Mouse (Mus musculus) midbrain, embryonic 10.5 days (tissue): Measurements from ENCODE around the gene Rhog. TPM values are rescaled to one million over a fixed set of nuclear protein-coding genes. Genes with fewer than 3 reads are reported as not detected.

ENCODE experiments used
- DNase-seq: peaks from one replicate; pipeline ENCODE4 v3.0.0-alpha.2; 2017; ENCODE audit warnings: low spot score
- H3K27ac ChIP-seq: fragments of 300-500 bp; sonication (generic); replicated peaks from 2 replicates; pipeline ENCODE4 v1.5.1; 2016; ENCODE audit warnings: mild to moderate bottlenecking
- H3K27me3 ChIP-seq: fragments of 300-500 bp; sonication (generic); 2 replicates; pipeline ENCODE4 v1.6.1; 2016; ENCODE audit warnings: low read depth, mild to moderate bottlenecking; ENCODE audit not compliant: poor library complexity, severe bottlenecking
- H3K36me3 ChIP-seq: fragments of 300-500 bp; sonication (generic); 2 replicates; pipeline ENCODE4 v1.6.1; 2016; ENCODE audit warnings: mild to moderate bottlenecking, moderate library complexity
- H3K4me1 ChIP-seq: fragments of 300-500 bp; sonication (generic); 2 replicates; pipeline ENCODE4 v1.6.1; 2016
- H3K4me3 ChIP-seq: fragments of 300-500 bp; sonication (generic); 2 replicates; pipeline ENCODE4 v1.5.1; 2016; ENCODE audit warnings: mild to moderate bottlenecking, moderate library complexity
- H3K9me3 ChIP-seq: fragments of 300-500 bp; sonication (generic); replicated peaks from 2 replicates; pipeline ENCODE4 v1.6.1; 2016; ENCODE audit warnings: mild to moderate bottlenecking
- WGBS: fragments of 180-500 bp; shearing (Covaris S2); methylation state at CpG from one replicate; pipeline ENCODE4 v1.1.7; 2016; 5-methylcytosine and 5-hydroxymethylcytosine counted together
- polyA plus RNA-seq: library from polyadenylated mRNA; unstranded; fragments of >200 nt; fragmentation: Nextera tagmentation; extraction: Ambion mirVana; gene quantifications from 2 replicates; pipeline ENCODE4 v1.2.1, GENCODE M21; 2016

The Rhog gene
- polyA plus RNA-seq, 1 experiment from 2014 or later, result 34.8 TPM

- no peak for DNase-seq
- 33% methylated on average over 16 of the region's 16 CpGs for WGBS
- peak overlapping the region; percentile 95 for H3K27ac ChIP-seq
Measured at GRCm38 (mm10) chr7:102248691-102249404, 7.0 kb downstream of the Rhog start.

GRCm38 (mm10) chr7:102246956-102247797 lies 8.7 kb downstream of the Rhog start:
- H3K27ac ChIP-seq, result no peak overlapping the region
- peaks cover 60% of the 10 kb centered on the region for H3K4me1 ChIP-seq
- no peaks in the 10 kb centered on the region for H3K9me3 ChIP-seq
- peak overlapping the region; percentile 90 for H3K4me3 ChIP-seq
- H3K27me3 ChIP-seq, result no peaks in the 10 kb centered on the region
- DNase-seq, result no peak
- WGBS, result 58% methylated on average over 12 of the region's 12 CpGs
- peaks cover 13% of the 10 kb centered on the region for H3K36me3 ChIP-seq

More at GRCm38 (mm10) chr7:102248691-102249404, 7.0 kb downstream of the Rhog start:
- H3K36me3 ChIP-seq, result peaks cover 8% of the 10 kb centered on the region
- H3K9me3 ChIP-seq, result no peaks in the 10 kb centered on the region
- H3K4me1 ChIP-seq, result peaks cover 60% of the 10 kb centered on the region
- no peaks in the 10 kb centered on the region for H3K27me3 ChIP-seq
- H3K4me3 ChIP-seq, result peak overlapping the region; percentile 90

- Histone ChIP-seq H3K4me1 (peaks cover 59% of the 10 kb centered on the region), H3K27me3 (no peaks in the 10 kb centered on the region), H3K4me3 (no peak overlapping the region; the same call in 1 of the 2 replicates), H3K27ac (peak overlapping the region; percentile 67), H3K9me3 (no peaks in the 10 kb centered on the region), H3K36me3 (peaks cover 19% of the 10 kb centered on the region)
- WGBS, result 57% methylated on average over 6 of the region's 6 CpGs
- no peak for DNase-seq
Measured at GRCm38 (mm10) chr7:102246265-102246664, 9.6 kb downstream of the Rhog start.

GRCm38 (mm10) chr7:102245775-102246174 lies 10.1 kb downstream of the Rhog start:
- H3K4me3 ChIP-seq, result 0 out of 2 replicates have a peak overlapping the region, but pooled peaks have one; percentile 0
- H3K36me3 ChIP-seq, result peaks cover 23% of the 10 kb centered on the region
- no peaks in the 10 kb centered on the region for H3K9me3 ChIP-seq
- WGBS, result 0% methylated on average over 1 of the region's 1 CpGs
- H3K4me1 ChIP-seq, result peaks cover 54% of the 10 kb centered on the region
- peak overlapping the region; percentile 67 for H3K27ac ChIP-seq
- H3K27me3 ChIP-seq, result no peaks in the 10 kb centered on the region
- no peak for DNase-seq

GRCm38 (mm10) chr7:102244782-102245535 lies 10.9 kb downstream of the Rhog start:
- Histone ChIP-seq H3K4me1 (peaks cover 53% of the 10 kb centered on the region), H3K27me3 (no peaks in the 10 kb centered on the region), H3K9me3 (no peaks in the 10 kb centered on the region), H3K4me3 (no peak overlapping the region), H3K27ac (no peak overlapping the region), H3K36me3 (peaks cover 32% of the 10 kb centered on the region)
- DNase-seq, result no peak
- WGBS, result 85% methylated on average over 3 of the region's 3 CpGs

GRCm38 (mm10) chr7:102243870-102244269 lies 12.0 kb downstream of the Rhog start:
- H3K4me3 ChIP-seq, result no peak overlapping the region
- peaks cover 45% of the 10 kb centered on the region for H3K4me1 ChIP-seq
- no peaks in the 10 kb centered on the region for H3K27me3 ChIP-seq
- no peak overlapping the region for H3K27ac ChIP-seq
- 91% methylated on average over 2 of the region's 2 CpGs for WGBS
- no peak for DNase-seq
- H3K36me3 ChIP-seq, result peaks cover 42% of the 10 kb centered on the region
- H3K9me3 ChIP-seq, result no peaks in the 10 kb centered on the region

- Histone ChIP-seq H3K4me3 (no peak overlapping the region), H3K27ac (no peak overlapping the region), H3K9me3 (no peaks in the 10 kb centered on the region), H3K36me3 (peaks cover 52% of the 10 kb centered on the region), H3K27me3 (no peaks in the 10 kb centered on the region), H3K4me1 (peaks cover 36% of the 10 kb centered on the region)
- DNase-seq, result no peak
- 89% methylated on average over 3 of the region's 3 CpGs for WGBS
Measured at GRCm38 (mm10) chr7:102242917-102243316, 12.9 kb downstream of the Rhog start.

GRCm38 (mm10) chr7:102242371-102242770 lies 13.5 kb downstream of the Rhog start:
- Histone ChIP-seq H3K4me1 (peaks cover 30% of the 10 kb centered on the region), H3K36me3 (peaks cover 57% of the 10 kb centered on the region), H3K4me3 (no peak overlapping the region), H3K9me3 (no peaks in the 10 kb centered on the region), H3K27ac (no peak overlapping the region), H3K27me3 (no peaks in the 10 kb centered on the region)
- WGBS, result 89% methylated on average over 5 of the region's 5 CpGs
- no peak for DNase-seq

- Histone ChIP-seq H3K36me3 (peaks cover 83% of the 10 kb centered on the region), H3K27me3 (no peaks in the 10 kb centered on the region), H3K4me1 (0 out of 2 replicates have a peak, but pooled peaks cover 2% of the 10 kb centered on the region), H3K4me3 (no peak overlapping the region), H3K9me3 (no peaks in the 10 kb centered on the region), H3K27ac (no peak overlapping the region)
- DNase-seq, result no peak
- 92% methylated on average over 16 of the region's 16 CpGs for WGBS
Measured at GRCm38 (mm10) chr7:102239591-102239990, 16.3 kb downstream of the Rhog start.

GRCm38 (mm10) chr7:102238686-102239286 lies 17.1 kb downstream of the Rhog start:
- H3K4me1 ChIP-seq, result no peaks in the 10 kb centered on the region
- no peak for DNase-seq
- H3K4me3 ChIP-seq, result no peak overlapping the region
- H3K27ac ChIP-seq, result no peak overlapping the region
- no peaks in the 10 kb centered on the region for H3K9me3 ChIP-seq
- WGBS, result 90% methylated on average over 8 of the region's 8 CpGs
- H3K36me3 ChIP-seq, result peaks cover 75% of the 10 kb centered on the region
- no peaks in the 10 kb centered on the region for H3K27me3 ChIP-seq

GRCm38 (mm10) chr7:102233059-102233458 lies 22.8 kb downstream of the Rhog start:
- no peaks in the 10 kb centered on the region for H3K27me3 ChIP-seq
- no peak overlapping the region for H3K4me3 ChIP-seq
- 90% methylated on average over 4 of the region's 4 CpGs for WGBS
- H3K36me3 ChIP-seq, result peaks cover 62% of the 10 kb centered on the region
- DNase-seq, result no peak
- H3K27ac ChIP-seq, result no peak overlapping the region
- peaks cover 7% of the 10 kb centered on the region; the same call in 1 of the 2 replicates for H3K9me3 ChIP-seq
- H3K4me1 ChIP-seq, result peaks cover 5% of the 10 kb centered on the region

GRCm38 (mm10) chr7:102229814-102230213 lies 26.0 kb downstream of the Rhog start:
- WGBS, result 91% methylated on average over 6 of the region's 6 CpGs
- Histone ChIP-seq H3K36me3 (peaks cover 41% of the 10 kb centered on the region), H3K27me3 (no peaks in the 10 kb centered on the region), H3K4me1 (peaks cover 5% of the 10 kb centered on the region), H3K4me3 (no peak overlapping the region), H3K9me3 (peaks cover 7% of the 10 kb centered on the region; the same call in 1 of the 2 replicates), H3K27ac (no peak overlapping the region)
- no peak for DNase-seq
